Mouse (Mus musculus): ENCODE data around the gene 4930449I24Rik. TPM values are rescaled to one million over a fixed set of nuclear protein-coding genes. Genes with fewer than 3 reads are reported as not detected.
"Not testable (repeated sequence)": the region's sequence is repeated elsewhere in the genome, so short reads cannot be mapped to it uniquely, and the experiment has no call there.

The 4930449I24Rik gene
- not detected in 2 replicates for polyA plus RNA-seq (2015; fragmentation: Nextera tagmentation; extraction: Ambion mirVana)

GRCm38 (mm10) chr5:146502099-146502498 is at the start of gene 4930449I24Rik:
Gene 4930449I24Rik, plus strand, starts transcription at chr5:146502399.
- not testable (repeated sequence) for H3K36me3 ChIP-seq; H3K4me1 ChIP-seq; H3K9ac ChIP-seq (replicated peaks); H3K27ac ChIP-seq (replicated peaks); H3K9me3 ChIP-seq; H3K27me3 ChIP-seq; H3K4me2 ChIP-seq (replicated peaks); ATAC-seq (replicated peaks); H3K4me3 ChIP-seq
- WGBS = no CpG with 5 or more reads among the region's 5 CpGs

- 93% methylated on average over 6 of the region's 6 CpGs for WGBS
- Histone ChIP-seq H3K36me3 (peaks cover 14% of the 10 kb centered on the region), H3K9ac (replicated peaks) (no peak overlapping the region), H3K4me1 (no peaks in the 10 kb centered on the region), H3K9me3 (no peaks in the 10 kb centered on the region), H3K27me3 (no peaks in the 10 kb centered on the region), H3K4me3 (no peak overlapping the region), H3K4me2 (replicated peaks) (no peak overlapping the region), H3K27ac (replicated peaks) (no peak overlapping the region)
- ATAC-seq (replicated peaks) = no peak
Measured at GRCm38 (mm10) chr5:146453556-146453955, 48.6 kb upstream of the 4930449I24Rik start.

- no peak for ATAC-seq (replicated peaks)
- Histone ChIP-seq H3K9ac (replicated peaks) (no peak overlapping the region), H3K4me2 (replicated peaks) (no peak overlapping the region), H3K27ac (replicated peaks) (no peak overlapping the region), H3K4me1 (no peaks in the 10 kb centered on the region), H3K4me3 (no peak overlapping the region), H3K9me3 (no peaks in the 10 kb centered on the region), H3K27me3 (no peaks in the 10 kb centered on the region), H3K36me3 (peaks cover 4% of the 10 kb centered on the region; the same call in 1 of the 2 replicates)
- WGBS = 90% methylated on average over 8 of the region's 8 CpGs
Measured at GRCm38 (mm10) chr5:146461612-146462011, 40.6 kb upstream of the 4930449I24Rik start.

GRCm38 (mm10) chr5:146466663-146467062 is 35.5 kb upstream of the 4930449I24Rik start:
- Histone ChIP-seq H3K4me3 (no peak overlapping the region), H3K9ac (replicated peaks) (no peak overlapping the region), H3K36me3 (no peaks in the 10 kb centered on the region), H3K27ac (replicated peaks) (no peak overlapping the region), H3K4me2 (replicated peaks) (no peak overlapping the region), H3K4me1 (no peaks in the 10 kb centered on the region), H3K27me3 (no peaks in the 10 kb centered on the region), H3K9me3 (no peaks in the 10 kb centered on the region)
- WGBS = 94% methylated on average over 19 of the region's 19 CpGs
- no peak for ATAC-seq (replicated peaks)

GRCm38 (mm10) chr5:146468311-146468710 is 33.9 kb upstream of the 4930449I24Rik start:
- Histone ChIP-seq H3K27me3 (no peaks in the 10 kb centered on the region), H3K4me2 (replicated peaks) (no peak overlapping the region), H3K4me1 (no peaks in the 10 kb centered on the region), H3K36me3 (no peaks in the 10 kb centered on the region), H3K9me3 (no peaks in the 10 kb centered on the region), H3K9ac (replicated peaks) (no peak overlapping the region), H3K27ac (replicated peaks) (no peak overlapping the region), H3K4me3 (no peak overlapping the region)
- WGBS = 87% methylated on average over 9 of the region's 9 CpGs
- no peak for ATAC-seq (replicated peaks)

- Histone ChIP-seq H3K27ac (replicated peaks) (no peak overlapping the region), H3K9me3 (no peaks in the 10 kb centered on the region), H3K4me2 (replicated peaks) (no peak overlapping the region), H3K27me3 (no peaks in the 10 kb centered on the region), H3K4me3 (no peak overlapping the region), H3K9ac (replicated peaks) (no peak overlapping the region), H3K36me3 (no peaks in the 10 kb centered on the region), H3K4me1 (no peaks in the 10 kb centered on the region)
- WGBS = 94% methylated on average over 9 of the region's 9 CpGs
- no peak for ATAC-seq (replicated peaks)
Measured at GRCm38 (mm10) chr5:146470821-146471220, 31.4 kb upstream of the 4930449I24Rik start.

- Histone ChIP-seq H3K4me2 (replicated peaks) (no peak overlapping the region), H3K27ac (replicated peaks) (no peak overlapping the region), H3K27me3 (no peaks in the 10 kb centered on the region), H3K4me3 (no peak overlapping the region), H3K36me3 (no peaks in the 10 kb centered on the region), H3K9me3 (no peaks in the 10 kb centered on the region), H3K4me1 (no peaks in the 10 kb centered on the region), H3K9ac (replicated peaks) (no peak overlapping the region)
- no peak for ATAC-seq (replicated peaks)
- WGBS = 90% methylated on average over 5 of the region's 5 CpGs
Measured at GRCm38 (mm10) chr5:146471311-146471710, 30.9 kb upstream of the 4930449I24Rik start.

GRCm38 (mm10) chr5:146471821-146472220 is 30.4 kb upstream of the 4930449I24Rik start:
- 92% methylated on average over 12 of the region's 12 CpGs for WGBS
- no peak for ATAC-seq (replicated peaks)
- H3K27ac ChIP-seq (replicated peaks) = no peak overlapping the region

GRCm38 (mm10) chr5:146479564-146479963 is 22.6 kb upstream of the 4930449I24Rik start:
- H3K27ac ChIP-seq (replicated peaks); H3K4me2 ChIP-seq (replicated peaks); H3K4me1 ChIP-seq; H3K27me3 ChIP-seq; H3K9ac ChIP-seq (replicated peaks); H3K9me3 ChIP-seq; ATAC-seq (replicated peaks); H3K4me3 ChIP-seq; H3K36me3 ChIP-seq: not testable (repeated sequence)
- WGBS = 14% methylated on average over 4 of the region's 4 CpGs

More at GRCm38 (mm10) chr5:146471821-146472220, 30.4 kb upstream of the 4930449I24Rik start:
- no peak overlapping the region for H3K4me3 ChIP-seq
- H3K4me1 ChIP-seq = no peaks in the 10 kb centered on the region
- H3K36me3 ChIP-seq = no peaks in the 10 kb centered on the region
- no peak overlapping the region for H3K9ac ChIP-seq (replicated peaks)
- no peaks in the 10 kb centered on the region for H3K27me3 ChIP-seq
- H3K9me3 ChIP-seq = no peaks in the 10 kb centered on the region
- no peak overlapping the region for H3K4me2 ChIP-seq (replicated peaks)

- not testable (repeated sequence) for ATAC-seq (replicated peaks); H3K4me1 ChIP-seq; H3K4me3 ChIP-seq; H3K4me2 ChIP-seq (replicated peaks); H3K9me3 ChIP-seq; H3K9ac ChIP-seq (replicated peaks); H3K27me3 ChIP-seq; H3K27ac ChIP-seq (replicated peaks); H3K36me3 ChIP-seq
- 96% methylated on average over 3 of the region's 3 CpGs for WGBS
Measured at GRCm38 (mm10) chr5:146481665-146482064, 20.5 kb upstream of the 4930449I24Rik start, which contains the start of gene Gm6408. Gene Gm6408, plus strand, starts transcription at chr5:146481965.

GRCm38 (mm10) chr5:146488959-146489358 is 13.2 kb upstream of the 4930449I24Rik start:
- not testable (repeated sequence) for H3K27me3 ChIP-seq; H3K4me3 ChIP-seq; ATAC-seq (replicated peaks); H3K4me2 ChIP-seq (replicated peaks); H3K9ac ChIP-seq (replicated peaks); H3K27ac ChIP-seq (replicated peaks); H3K9me3 ChIP-seq; H3K36me3 ChIP-seq; H3K4me1 ChIP-seq
- 14% methylated on average over 3 of the region's 4 CpGs for WGBS

GRCm38 (mm10) chr5:146491063-146491462 is 11.1 kb upstream of the 4930449I24Rik start, which contains the start of gene Gm6370:
Gene Gm6370, plus strand, starts transcription at chr5:146491363.
- H3K4me1 ChIP-seq; H3K9me3 ChIP-seq; H3K27ac ChIP-seq (replicated peaks); H3K4me2 ChIP-seq (replicated peaks); ATAC-seq (replicated peaks); H3K27me3 ChIP-seq; H3K9ac ChIP-seq (replicated peaks); H3K4me3 ChIP-seq; H3K36me3 ChIP-seq: not testable (repeated sequence)
- WGBS = no CpG with 5 or more reads among the region's 5 CpGs

GRCm38 (mm10) chr5:146513823-146514222 is 11.6 kb downstream of the 4930449I24Rik start, which contains the start of gene Gm3402:
Gene Gm3402, plus strand, starts transcription at chr5:146514123.
- H3K9me3 ChIP-seq; H3K36me3 ChIP-seq; H3K27ac ChIP-seq (replicated peaks); H3K4me3 ChIP-seq; H3K4me2 ChIP-seq (replicated peaks); ATAC-seq (replicated peaks); H3K9ac ChIP-seq (replicated peaks); H3K4me1 ChIP-seq; H3K27me3 ChIP-seq: not testable (repeated sequence)
- 93% methylated on average over 2 of the region's 5 CpGs for WGBS
